Mouse (Mus musculus) liver, embryonic 16.5 days (tissue): ENCODE data around the gene Hist1h3g. TPM values are rescaled to one million over a fixed set of nuclear protein-coding genes. Genes with fewer than 3 reads are reported as not detected.

Experiments
- microRNA-seq: library from miRNA; unstranded; fragments of <30 nt; microRNA quantifications from one replicate; pipeline ENCODE4, GENCODE M21; 2016
- polyA plus RNA-seq: library from polyadenylated mRNA; unstranded; fragments of >200 nt; fragmentation: Nextera tagmentation; extraction: Ambion mirVana; gene quantifications from 2 replicates; pipeline ENCODE4 v1.2.1, GENCODE M21; 2015

The Hist1h3g gene
- polyA plus RNA-seq, 1 experiment from 2014 or later, result 11.0 TPM

Small RNA genes lying within 50 kb of the gene (microRNA-seq; reads per million reads assigned to microRNA genes)
- gene Gm44297 (not detected), gene Gm44359 (not detected), gene Gm44394 (not detected), gene n-TStga1 (3.4 reads per million, percentile 11 among the genes with 10 or more reads in this experiment)

Other genes starting within 250 kb of the Hist1h3g start
- gene Zfp322a, start 166.2 kb upstream of the Hist1h3g start, polyA plus RNA-seq, result 12.0 and 13.1 TPM in 2 replicates
- gene Abt1, start 111.6 kb upstream of the Hist1h3g start, polyA plus RNA-seq, result 4.5 TPM in 2 replicates
- 1.9 and 2.0 TPM in 2 replicates for gene Btn1a1, start 69.5 kb upstream of the Hist1h3g start, polyA plus RNA-seq
- not detected in 2 replicates for gene Btn2a2, start 46.6 kb upstream of the Hist1h3g start, polyA plus RNA-seq
- 5.5 and 9.8 TPM in 2 replicates for gene Hist1h4h, start 4.4 kb upstream of the Hist1h3g start, polyA plus RNA-seq
- 2.0 and 6.7 TPM in 2 replicates for gene Hist1h2af, start 1.5 kb upstream of the Hist1h3g start, polyA plus RNA-seq
- gene Hist1h2bh, start 8.0 kb downstream of the Hist1h3g start, polyA plus RNA-seq, result 1.1 and 1.8 TPM in 2 replicates
- 1.2 and 1.4 TPM in 2 replicates for gene Hist1h3f, start 8.6 kb downstream of the Hist1h3g start, polyA plus RNA-seq
- 2.4 and 2.9 TPM in 2 replicates for gene Hist1h4f, start 16.2 kb downstream of the Hist1h3g start, polyA plus RNA-seq
- gene Hist1h1d, start 17.8 kb downstream of the Hist1h3g start, polyA plus RNA-seq, result 1.2 and 1.4 TPM in 2 replicates
- gene Hist1h3e, start 26.9 kb downstream of the Hist1h3g start, polyA plus RNA-seq, result 3.4 and 4.2 TPM in 2 replicates
- 63.6 and 96.6 TPM in 2 replicates for gene Hist1h2ae, start 35.8 kb downstream of the Hist1h3g start, polyA plus RNA-seq
- gene Hist1h2bg, start 36.0 kb downstream of the Hist1h3g start, polyA plus RNA-seq, result 10.6 and 13.5 TPM in 2 replicates
- gene Hist1h2bf, start 38.8 kb downstream of the Hist1h3g start, polyA plus RNA-seq, result 3.7 and 5.9 TPM in 2 replicates
- 2.2 and 3.8 TPM in 2 replicates for gene Hist1h2ad, start 39.0 kb downstream of the Hist1h3g start, polyA plus RNA-seq
- 6.6 and 7.7 TPM in 2 replicates for gene Hist1h3d, start 40.3 kb downstream of the Hist1h3g start, polyA plus RNA-seq
- 126 and 155 TPM in 2 replicates for gene Hist1h4d, start 46.2 kb downstream of the Hist1h3g start, polyA plus RNA-seq
- 1.9 and 2.0 TPM in 2 replicates for gene Hist1h2be, start 85.7 kb downstream of the Hist1h3g start, polyA plus RNA-seq
- 23.6 and 27.8 TPM in 2 replicates for gene Hist1h1e, start 87.1 kb downstream of the Hist1h3g start, polyA plus RNA-seq
- 1.2 and 1.5 TPM in 2 replicates for gene Hist1h2ac, start 148.5 kb downstream of the Hist1h3g start, polyA plus RNA-seq
- gene Hist1h2bc, start 148.8 kb downstream of the Hist1h3g start, polyA plus RNA-seq, result 202 and 220 TPM in 2 replicates
- gene Hist1h1t, start 160.4 kb downstream of the Hist1h3g start, polyA plus RNA-seq, result 0.13 TPM in 1 of 2 replicates, not detected in the other
- gene Hist1h4c, start 163.0 kb downstream of the Hist1h3g start, polyA plus RNA-seq, result 6.3 and 8.9 TPM in 2 replicates
- gene Hfe, start 175.4 kb downstream of the Hist1h3g start, polyA plus RNA-seq, result 16.0 and 16.3 TPM in 2 replicates
- gene Hist1h1c, start 203.4 kb downstream of the Hist1h3g start, polyA plus RNA-seq, result 99.6 and 112 TPM in 2 replicates
- 4.4 and 7.4 TPM in 2 replicates for gene Hist1h3c, start 210.2 kb downstream of the Hist1h3g start, polyA plus RNA-seq
- gene Hist1h2bb, start 211.3 kb downstream of the Hist1h3g start, polyA plus RNA-seq, result 3.2 and 6.3 TPM in 2 replicates
- gene Hist1h2ab, start 215.7 kb downstream of the Hist1h3g start, polyA plus RNA-seq, result 49.0 and 58.5 TPM in 2 replicates
- 14.4 TPM in 2 replicates for gene Hist1h3b, start 216.8 kb downstream of the Hist1h3g start, polyA plus RNA-seq
- 3.5 and 5.4 TPM in 2 replicates for gene Hist1h4b, start 221.6 kb downstream of the Hist1h3g start, polyA plus RNA-seq
- 0.48 TPM in 1 of 2 replicates, not detected in the other for gene Hist1h4a, start 225.8 kb downstream of the Hist1h3g start, polyA plus RNA-seq
- 4.6 and 6.8 TPM in 2 replicates for gene Hist1h3a, start 227.0 kb downstream of the Hist1h3g start, polyA plus RNA-seq
- gene Hist1h1a, start 228.2 kb downstream of the Hist1h3g start, polyA plus RNA-seq, result 2.5 and 3.5 TPM in 2 replicates
- not detected in 2 replicates for gene Trim38, start 234.5 kb downstream of the Hist1h3g start, polyA plus RNA-seq